Mouse (Mus musculus) T-cell, adult 66 days (primary cell): ENCODE measurements around the gene Mcoln2. TPM values are rescaled to one million over a fixed set of nuclear protein-coding genes. Genes with fewer than 3 reads are reported as not detected.

Experiments used
- total RNA-seq, 2 experiments: library from RNA; stranded (reverse); gene quantifications; 3 replicates in 1 of 2; 4 replicates in 1 of 2; pipeline ENCODE4 v1.2.4; 2023

Gene Mcoln2
- 10 to 100 TPM; 23.2 TPM for total RNA-seq

DNA sequence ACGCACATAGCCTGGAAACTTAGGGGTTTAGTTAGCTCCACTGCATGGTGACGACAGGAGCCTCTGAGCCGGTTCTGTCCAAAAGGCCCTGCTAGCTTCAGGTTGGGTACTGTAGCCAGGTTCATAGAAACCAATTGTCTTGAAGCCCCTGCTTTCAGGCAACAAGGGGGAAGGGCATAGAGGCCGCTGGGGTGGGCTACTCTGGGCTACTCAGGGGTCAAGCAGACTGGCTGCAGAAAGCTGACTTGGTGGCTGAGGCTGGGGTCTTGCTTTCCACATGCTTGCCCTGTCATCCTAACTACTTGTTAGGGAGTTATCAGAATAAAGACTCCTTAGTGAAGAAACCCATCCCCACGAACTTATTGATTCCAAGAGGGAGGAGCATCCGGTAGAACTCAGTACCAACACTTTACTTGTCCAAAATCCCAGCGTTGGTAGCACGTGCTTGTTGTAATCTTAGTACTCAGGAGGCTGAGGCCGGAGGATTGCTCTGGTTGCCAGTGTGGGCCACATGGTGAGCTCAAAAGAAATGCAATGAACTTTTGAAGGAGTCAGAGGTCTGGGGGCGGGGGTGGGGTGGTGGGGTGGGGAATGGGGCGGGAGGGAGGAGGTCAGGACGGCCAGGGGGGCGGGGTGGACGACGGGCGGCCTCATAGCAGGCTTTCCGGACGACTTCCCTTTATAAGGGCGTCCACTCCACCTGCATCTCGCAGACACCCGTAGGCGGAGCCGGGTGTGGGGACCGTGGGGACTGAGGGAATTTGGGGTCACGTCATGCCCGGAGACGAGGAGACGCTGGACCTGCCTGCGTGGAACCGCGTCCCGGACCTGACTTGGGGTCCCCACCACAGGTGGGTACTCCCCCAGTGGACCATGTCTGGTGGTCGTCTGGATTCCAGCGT is at the start of gene Mcoln2:
Mcoln2 (plus strand) TSS at position 678 of the 902 bp plus-strand sequence.

DNA sequence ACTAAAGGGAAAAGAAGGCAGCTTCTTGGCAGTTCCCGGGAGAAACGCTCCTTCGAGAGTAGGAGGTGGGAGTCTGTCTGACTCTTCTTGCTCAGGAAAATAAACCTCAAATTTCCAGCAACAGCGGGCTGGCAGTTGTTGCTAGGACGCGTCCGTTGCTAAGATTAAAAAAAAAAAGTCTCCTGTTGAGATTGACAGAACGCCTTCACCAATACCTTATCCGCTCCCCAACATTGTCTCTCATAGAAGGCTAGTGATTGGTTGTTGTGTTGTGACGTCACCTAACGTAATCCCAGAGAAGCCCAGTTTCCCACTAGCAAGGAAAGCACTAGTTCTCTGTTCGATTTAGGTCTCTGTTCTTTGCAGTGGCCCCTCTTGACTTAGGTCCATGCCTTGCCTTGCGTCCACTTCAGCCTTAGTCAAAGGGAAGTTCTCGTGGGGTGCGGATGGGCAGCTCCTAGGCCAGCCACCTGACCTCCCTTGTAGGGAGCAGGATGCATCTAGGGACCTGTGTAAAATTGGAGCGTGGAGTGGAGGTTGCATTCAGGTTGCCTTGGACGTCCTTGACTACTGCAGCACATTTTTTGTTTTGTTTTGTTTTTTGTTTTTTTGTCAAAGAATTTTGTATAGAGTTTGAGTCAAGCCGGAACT is 41.6 kb upstream of the Mcoln2 start, which contains the start of gene Wdr63:
Wdr63 (minus strand) TSS at position 210 of the 651 bp plus-strand sequence.

DNA sequence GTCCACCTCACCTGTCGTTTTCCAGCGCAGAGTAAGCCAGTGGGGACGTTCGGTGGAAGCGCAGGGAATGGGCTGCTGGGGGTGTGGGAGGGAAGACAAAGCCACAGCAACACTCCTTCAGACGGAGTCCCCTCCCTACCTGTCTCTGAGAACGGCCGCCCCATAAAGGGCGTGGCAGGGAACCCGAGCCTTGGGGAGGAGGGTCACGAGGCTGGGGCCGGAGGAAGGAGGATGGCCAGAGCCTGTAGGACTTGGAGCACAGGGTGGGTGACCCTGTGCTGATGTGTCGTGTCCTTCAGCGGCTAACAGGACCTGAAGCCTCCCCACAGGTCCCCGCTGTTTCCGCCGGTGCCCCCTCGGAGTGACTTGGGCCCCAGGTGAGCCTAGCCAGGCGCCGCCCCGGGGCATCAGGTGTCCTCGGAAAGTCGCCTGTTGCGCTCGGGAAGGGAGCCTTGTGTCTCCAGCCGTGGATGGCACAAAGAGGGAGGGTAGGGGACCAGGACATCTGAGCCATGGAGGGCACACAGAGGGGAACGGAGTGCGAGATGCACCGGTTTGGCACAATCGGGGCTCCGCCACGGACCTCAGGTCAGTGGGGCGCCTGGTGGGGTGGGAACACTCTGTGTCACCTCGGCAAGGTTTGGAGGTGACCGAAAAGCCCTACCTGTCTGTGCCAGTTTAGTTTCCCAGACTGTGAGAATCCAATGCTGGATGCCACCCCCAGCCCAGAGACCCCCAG is 32.2 kb upstream of the Mcoln2 start, which contains the start of gene Mcoln3:
Mcoln3 (plus strand) TSS at position 193 of the 739 bp plus-strand sequence.

DNA sequence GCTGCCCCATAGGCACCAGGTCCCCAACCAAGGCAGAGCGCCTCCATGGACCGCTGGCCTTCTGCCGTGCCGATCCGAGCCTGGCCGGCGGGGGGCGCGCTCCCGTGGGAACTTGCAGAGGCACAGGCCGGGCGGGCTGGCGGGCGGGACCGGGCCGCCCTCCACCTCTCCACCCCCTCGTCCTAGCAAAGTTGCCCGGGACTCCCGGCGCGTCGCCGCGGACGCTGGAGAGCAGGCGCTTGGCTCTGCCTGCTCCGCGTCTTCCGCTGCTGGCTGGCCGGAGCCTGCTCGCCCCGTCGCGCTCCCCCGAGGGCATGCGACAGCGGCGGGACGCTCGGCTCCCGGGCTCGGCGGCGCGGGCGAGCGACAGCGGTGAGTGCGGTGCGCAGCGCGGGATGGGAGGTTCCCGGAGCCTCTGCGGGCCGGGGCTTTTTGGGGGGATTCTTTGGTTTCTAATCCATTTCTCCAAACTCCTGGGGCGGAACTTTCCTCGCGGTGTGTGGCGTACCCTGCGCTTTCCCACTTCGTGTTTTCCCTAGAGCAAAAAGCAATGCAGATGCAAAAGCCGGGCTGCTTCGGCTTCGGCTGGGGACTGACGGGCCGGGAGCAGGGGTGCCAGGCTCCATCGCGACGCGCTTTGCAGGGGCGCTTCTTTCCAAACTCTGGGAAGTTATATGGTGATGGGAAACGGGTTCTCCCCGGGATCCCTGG is 71.3 kb downstream of the Mcoln2 start, which contains the start of gene Lpar3:
Lpar3 (plus strand) TSS at position 188 of the 711 bp plus-strand sequence.

Other genes with a start within 250 kb of the Mcoln2 start
- gene Bcl10, start 227.0 kb upstream of the Mcoln2 start, total RNA-seq = 10 to 100 TPM; 73.4 to 76.2 TPM
- 10 to 100 TPM; 43.3 to 63.8 TPM for gene 2410004B18Rik, start 211.8 kb upstream of the Mcoln2 start, total RNA-seq
- gene Syde2, start 162.0 kb upstream of the Mcoln2 start, total RNA-seq = 1 to 10 TPM; 2.6 to 3.2 TPM
- not detected for gene Wdr63, start 41.7 kb upstream of the Mcoln2 start, total RNA-seq
- gene Mcoln3, start 32.4 kb upstream of the Mcoln2 start, total RNA-seq = 10 to 100 TPM in 1 of 2 experiments, 1 to 10 TPM in 1; 8.7 to 12.9 TPM
- not detected for gene Lpar3, start 71.1 kb downstream of the Mcoln2 start, total RNA-seq